9 mouse cellular contexts compared by ENCODE assay signal in genomic region chr2:27541225-27541624, GRCm38 (mm10). TPM values are rescaled to one million over a fixed set of nuclear protein-coding genes. Genes with fewer than 3 reads are reported as not detected.
DNase-seq lines count a peak whose midpoint lies in the region; ATAC-seq and TF ChIP-seq lines count a peak whose summit lies in the region.
"Had no signal": no experiment of that assay in that cellular context is flagged by ENCODE, and none has a peak within 500 bp of the region (broad histone marks: within the 10 kb centered on the region; RNA-seq: fewer than 3 reads in every experiment).

No protein-coding gene starts in this region.

- peak overlapping the region; percentile 88 for H3K4me2 ChIP-seq in lung, embryonic 14.5 days
- H3K4me2 ChIP-seq in forebrain, embryonic 14.5 days (ENCODE audit: low read length): peak overlapping the region; percentile 81
- peak overlapping the region; percentile 67 for H3K4me2 ChIP-seq in limb, embryonic 12.5 days
- H3K4me2 ChIP-seq in neural tube, embryonic 14.5 days (ENCODE audit: low read depth, low read length): peak overlapping the region; percentile 77

- WGBS in lung, embryonic 14.5 days: 75% methylated on average over 3 of the region's 3 CpGs
- WGBS in forebrain, embryonic 14.5 days: 88% methylated on average over 3 of the region's 3 CpGs
- 86% methylated on average over 3 of the region's 3 CpGs for WGBS in limb, embryonic 12.5 days
- WGBS in neural tube, embryonic 14.5 days: 95% methylated on average over 3 of the region's 3 CpGs

- H3K27ac ChIP-seq in lung, embryonic 14.5 days (ENCODE audit: low read depth): peak overlapping the region; percentile 90
- peak overlapping the region; percentile 86 for H3K27ac ChIP-seq in forebrain, embryonic 14.5 days (ENCODE audit: low read depth, low read length)
- no peak overlapping the region for H3K27ac ChIP-seq in limb, embryonic 12.5 days
- H3K27ac ChIP-seq in neural tube, embryonic 14.5 days (ENCODE audit: low read depth, low read length): no peak overlapping the region

- H3K9ac ChIP-seq in lung, embryonic 14.5 days: peak overlapping the region; percentile 65; the same call in 1 of the 2 replicates
- peak overlapping the region; percentile 70 for H3K9ac ChIP-seq in forebrain, embryonic 14.5 days (ENCODE audit: low read length)
- H3K9ac ChIP-seq in limb, embryonic 12.5 days (replicated peaks): no peak overlapping the region
- H3K9ac ChIP-seq in neural tube, embryonic 14.5 days (replicated peaks; ENCODE audit: low read depth, low read length): peak overlapping the region; percentile 51; the same call in 1 of the 2 replicates

- H3K27me3 ChIP-seq in lung, embryonic 14.5 days (ENCODE audit: insufficient read depth, low read length): no peaks in the 10 kb centered on the region
- no peaks in the 10 kb centered on the region for H3K27me3 ChIP-seq in forebrain, embryonic 14.5 days (replicated peaks; ENCODE audit: control insufficient read depth, insufficient read depth, low read length)
- no peaks in the 10 kb centered on the region for H3K27me3 ChIP-seq in limb, embryonic 12.5 days
- H3K27me3 ChIP-seq in neural tube, embryonic 14.5 days (ENCODE audit: control insufficient read depth, insufficient read depth, low read length): no peaks in the 10 kb centered on the region

- H3K4me1 ChIP-seq in lung, embryonic 14.5 days (ENCODE audit: insufficient read depth): peaks cover 8% of the 10 kb centered on the region
- peaks cover 8% of the 10 kb centered on the region for H3K4me1 ChIP-seq in forebrain, embryonic 14.5 days (ENCODE audit: control insufficient read depth, insufficient read depth, low read length)
- peaks cover 16% of the 10 kb centered on the region for H3K4me1 ChIP-seq in limb, embryonic 12.5 days (replicated peaks)
- peaks cover 8% of the 10 kb centered on the region; the same call in 1 of the 2 replicates for H3K4me1 ChIP-seq in neural tube, embryonic 14.5 days (ENCODE audit: control insufficient read depth, insufficient read depth, low read length)

- no peak for DNase-seq in lung, embryonic 14.5 days
- DNase-seq in lung, postnatal 14 days: no peak
- DNase-seq in forebrain, embryonic 14.5 days (ENCODE audit: low spot score): no peak
- no peak for DNase-seq in thymus, postnatal 0 days (ENCODE audit: low spot score)
- DNase-seq in thymus, postnatal 14 days: no peak
- DNase-seq in layer of hippocampus, adult 18-20 months (ENCODE audit: low spot score in 2 of 2): no peak
- DNase-seq: kidney, postnatal 25 days had no signal

- H3K9me3 ChIP-seq in lung, embryonic 14.5 days (ENCODE audit: low read depth, low read length): no peaks in the 10 kb centered on the region
- no peaks in the 10 kb centered on the region for H3K9me3 ChIP-seq in forebrain, embryonic 14.5 days (replicated peaks; ENCODE audit: control insufficient read depth, low read length)
- peaks cover 1% of the 10 kb centered on the region; the same call in 1 of the 2 replicates for H3K9me3 ChIP-seq in limb, embryonic 12.5 days
- no peaks in the 10 kb centered on the region for H3K9me3 ChIP-seq in neural tube, embryonic 14.5 days (ENCODE audit: control insufficient read depth, low read length)

- TF ChIP-seq CTCF in lung, embryonic 14.5 days (IDR thresholded peaks at IDR 0.05; ENCODE audit: low read depth): no peak

- ATAC-seq in lung, embryonic 14.5 days (ENCODE audit: insufficient read depth): no peak
- ATAC-seq in forebrain, embryonic 14.5 days: no peak
- no peak for ATAC-seq in limb, embryonic 12.5 days (ENCODE audit: insufficient number of reproducible peaks, insufficient read depth, low FRiP score, low TSS enrichment, low read depth)
- no peak for ATAC-seq in neural tube, embryonic 14.5 days (ENCODE audit: low read depth)

- H3K4me3 ChIP-seq in lung, embryonic 14.5 days (ENCODE audit: low read depth, low read length): peak overlapping the region; percentile 43
- H3K4me3 ChIP-seq in forebrain, embryonic 14.5 days (ENCODE audit: low read depth, low read length): peak overlapping the region; percentile 43
- H3K4me3 ChIP-seq in limb, embryonic 12.5 days (replicated peaks): peak overlapping the region; percentile 43
- H3K4me3 ChIP-seq in neural tube, embryonic 14.5 days (ENCODE audit: low read depth, low read length): no peak overlapping the region

- peaks cover 2% of the 10 kb centered on the region; the same call in 1 of the 2 replicates for H3K36me3 ChIP-seq in lung, embryonic 14.5 days (ENCODE audit: insufficient read depth)
- H3K36me3 ChIP-seq in forebrain, embryonic 14.5 days (ENCODE audit: control insufficient read depth, insufficient read depth, low read length): peaks cover 4% of the 10 kb centered on the region; the same call in 1 of the 2 replicates
- peaks cover 13% of the 10 kb centered on the region for H3K36me3 ChIP-seq in limb, embryonic 12.5 days
- H3K36me3 ChIP-seq in neural tube, embryonic 14.5 days (ENCODE audit: control insufficient read depth, insufficient read depth, low read length): no peaks in the 10 kb centered on the region

RNA-seq across cellular contexts. Expression of gene Wdr5, which starts 26.3 kb away (rescaled TPM):
- 63.6 and 71.3 TPM in 2 replicates for polyA plus RNA-seq in lung, embryonic 14.5 days (2014; fragmentation: Nextera tagmentation; extraction: Ambion mirVana)
- 49.5 and 52.5 TPM in 2 replicates for polyA plus RNA-seq in forebrain, embryonic 14.5 days (2014; fragmentation: Nextera tagmentation; extraction: Ambion mirVana)
- 72.1 and 73.5 TPM in 2 replicates for polyA plus RNA-seq in limb, embryonic 12.5 days (2016; fragmentation: Nextera tagmentation; extraction: Ambion mirVana)
- 37.1 and 42.5 TPM in 2 replicates for polyA plus RNA-seq in neural tube, embryonic 14.5 days (2014; fragmentation: Nextera tagmentation; extraction: Ambion mirVana)
- 41.7 and 42.7 TPM in 2 replicates for polyA plus RNA-seq in thymus, postnatal 0 days (2015; fragmentation: Nextera tagmentation; extraction: Ambion mirVana)
- total RNA-seq in layer of hippocampus, adult 18-20 months (2021): 10 to 100 TPM; 26.7 to 28.0 TPM

RNA-seq across cellular contexts. Expression of gene Brd3, which starts 33.8 kb away (rescaled TPM):
- 126 and 141 TPM in 2 replicates for polyA plus RNA-seq in lung, embryonic 14.5 days (2014; fragmentation: Nextera tagmentation; extraction: Ambion mirVana)
- polyA plus RNA-seq in forebrain, embryonic 14.5 days (2014; fragmentation: Nextera tagmentation; extraction: Ambion mirVana): 155 and 170 TPM in 2 replicates
- polyA plus RNA-seq in limb, embryonic 12.5 days (2016; fragmentation: Nextera tagmentation; extraction: Ambion mirVana): 128 and 152 TPM in 2 replicates
- 126 and 137 TPM in 2 replicates for polyA plus RNA-seq in neural tube, embryonic 14.5 days (2014; fragmentation: Nextera tagmentation; extraction: Ambion mirVana)
- 68.8 and 74.8 TPM in 2 replicates for polyA plus RNA-seq in thymus, postnatal 0 days (2015; fragmentation: Nextera tagmentation; extraction: Ambion mirVana)
- 10 to 100 TPM; 49.0 to 53.0 TPM for total RNA-seq in layer of hippocampus, adult 18-20 months (2021)

Comparison
In these comparisons a context has a peak if more than half of its experiments do, and no peak if none do; other contexts are left out.
1. H3K27ac ChIP-seq: peak in lung, embryonic 14.5 days (single experiment) and forebrain, embryonic 14.5 days (single experiment); none in limb, embryonic 12.5 days (single experiment) and neural tube, embryonic 14.5 days (single experiment).
2. Peak in every context shown above with its lines, with median percentiles within 50 percentile points of each other: H3K4me2 ChIP-seq.